Mouse (Mus musculus): ENCODE results near the gene Cdh1. TPM values are rescaled to one million over a fixed set of nuclear protein-coding genes. Genes with fewer than 3 reads are reported as not detected.

Gene Cdh1
- polyA plus RNA-seq, 1 experiment from 2014 or later, result 26.5 TPM

GRCm38 (mm10) chr8:106647387-106647786 is 44.2 kb downstream of the Cdh1 start:
- no peaks in the 10 kb centered on the region for H3K27me3 ChIP-seq (ENCODE audit: control insufficient read depth, insufficient read depth, low read depth, low read length)
- no peak overlapping the region for H3K4me3 ChIP-seq (ENCODE audit: low read depth, low read length)
- H3K36me3 ChIP-seq (ENCODE audit: control insufficient read depth, insufficient read depth), result no peaks in the 10 kb centered on the region
- H3K27ac ChIP-seq (ENCODE audit: low read length), result no peak overlapping the region
- no peak for ATAC-seq (ENCODE audit: low read depth)
- H3K9me3 ChIP-seq (replicated peaks; ENCODE audit: control insufficient read depth, low read length), result no peaks in the 10 kb centered on the region
- 28% methylated on average over 2 of the region's 2 CpGs for WGBS (ENCODE audit: insufficient replicate concordance)
- H3K4me1 ChIP-seq (ENCODE audit: control insufficient read depth, low read depth, low read length), result no peaks in the 10 kb centered on the region
- no peak overlapping the region for H3K9ac ChIP-seq (ENCODE audit: low read depth, low read length)
- no peak overlapping the region for H3K4me2 ChIP-seq (ENCODE audit: low read depth, low read length)

DNA sequence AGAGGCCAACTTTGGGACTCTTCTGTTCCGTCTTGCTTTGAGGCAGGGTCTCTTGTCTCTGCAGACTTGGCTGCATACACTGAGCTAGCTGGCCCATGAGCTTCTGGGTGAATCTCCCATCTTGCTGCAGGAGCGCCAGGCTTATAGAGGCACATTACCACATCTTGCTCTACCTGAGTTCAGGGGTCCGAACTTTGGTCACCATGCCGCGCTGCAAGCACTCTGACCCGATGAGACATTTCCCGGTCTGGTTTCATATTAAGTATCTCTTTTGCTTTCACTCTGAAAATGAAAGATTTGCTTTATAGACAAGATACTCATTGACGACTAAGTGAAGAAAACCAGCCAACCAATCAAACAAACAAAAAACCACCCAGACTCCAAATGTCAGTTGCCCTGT is 45.3 kb downstream of the Cdh1 start:
- ATAC-seq (ENCODE audit: low read depth), result no peak
- Histone ChIP-seq H3K36me3 (ENCODE audit: control insufficient read depth, insufficient read depth) (no peaks in the 10 kb centered on the region), H3K4me2 (ENCODE audit: low read depth, low read length) (no peak overlapping the region), H3K27ac (ENCODE audit: low read length) (no peak overlapping the region), H3K9ac (ENCODE audit: low read depth, low read length) (no peak overlapping the region), H3K4me3 (ENCODE audit: low read depth, low read length) (no peak overlapping the region), H3K4me1 (ENCODE audit: control insufficient read depth, low read depth, low read length) (no peaks in the 10 kb centered on the region), H3K27me3 (ENCODE audit: control insufficient read depth, insufficient read depth, low read depth, low read length) (no peaks in the 10 kb centered on the region), H3K9me3 (replicated peaks; ENCODE audit: control insufficient read depth, low read length) (no peaks in the 10 kb centered on the region)
- WGBS (ENCODE audit: insufficient replicate concordance), result 77% methylated on average over 8 of the region's 8 CpGs

GRCm38 (mm10) chr8:106651994-106652393 is 48.8 kb downstream of the Cdh1 start:
- ATAC-seq (ENCODE audit: low read depth), result no peak
- Histone ChIP-seq H3K36me3 (ENCODE audit: control insufficient read depth, insufficient read depth) (no peaks in the 10 kb centered on the region), H3K27ac (ENCODE audit: low read length) (no peak overlapping the region), H3K27me3 (ENCODE audit: control insufficient read depth, insufficient read depth, low read depth, low read length) (no peaks in the 10 kb centered on the region), H3K4me1 (ENCODE audit: control insufficient read depth, low read depth, low read length) (no peaks in the 10 kb centered on the region), H3K4me3 (ENCODE audit: low read depth, low read length) (no peak overlapping the region), H3K9ac (ENCODE audit: low read depth, low read length) (no peak overlapping the region), H3K9me3 (replicated peaks; ENCODE audit: control insufficient read depth, low read length) (no peaks in the 10 kb centered on the region), H3K4me2 (ENCODE audit: low read depth, low read length) (no peak overlapping the region)
- 37% methylated on average over 3 of the region's 3 CpGs for WGBS (ENCODE audit: insufficient replicate concordance)

GRCm38 (mm10) chr8:106656046-106656445 is 52.9 kb downstream of the Cdh1 start:
- Histone ChIP-seq H3K4me1 (ENCODE audit: control insufficient read depth, low read depth, low read length) (no peaks in the 10 kb centered on the region), H3K9ac (ENCODE audit: low read depth, low read length) (no peak overlapping the region), H3K4me2 (ENCODE audit: low read depth, low read length) (no peak overlapping the region), H3K27ac (ENCODE audit: low read length) (no peak overlapping the region), H3K36me3 (ENCODE audit: control insufficient read depth, insufficient read depth) (no peaks in the 10 kb centered on the region), H3K9me3 (replicated peaks; ENCODE audit: control insufficient read depth, low read length) (no peaks in the 10 kb centered on the region), H3K4me3 (ENCODE audit: low read depth, low read length) (no peak overlapping the region), H3K27me3 (ENCODE audit: control insufficient read depth, insufficient read depth, low read depth, low read length) (no peaks in the 10 kb centered on the region)
- ATAC-seq (ENCODE audit: low read depth), result no peak

GRCm38 (mm10) chr8:106672786-106673185 is 69.6 kb downstream of the Cdh1 start:
- no peaks in the 10 kb centered on the region for H3K4me1 ChIP-seq (ENCODE audit: control insufficient read depth, low read depth, low read length)
- H3K36me3 ChIP-seq (ENCODE audit: control insufficient read depth, insufficient read depth), result no peaks in the 10 kb centered on the region
- 50% methylated on average over 2 of the region's 2 CpGs for WGBS (ENCODE audit: insufficient replicate concordance)
- H3K9me3 ChIP-seq (replicated peaks; ENCODE audit: control insufficient read depth, low read length), result no peaks in the 10 kb centered on the region
- no peak overlapping the region for H3K27ac ChIP-seq (ENCODE audit: low read length)
- no peaks in the 10 kb centered on the region for H3K27me3 ChIP-seq (ENCODE audit: control insufficient read depth, insufficient read depth, low read depth, low read length)
- H3K4me2 ChIP-seq (ENCODE audit: low read depth, low read length), result no peak overlapping the region
- no peak for ATAC-seq (ENCODE audit: low read depth)
- H3K9ac ChIP-seq (ENCODE audit: low read depth, low read length), result no peak overlapping the region
- H3K4me3 ChIP-seq (ENCODE audit: low read depth, low read length), result no peak overlapping the region

- ATAC-seq (ENCODE audit: low read depth), result no peak
- H3K4me3 ChIP-seq (ENCODE audit: low read depth, low read length), result no peak overlapping the region
- H3K4me2 ChIP-seq (ENCODE audit: low read depth, low read length), result no peak overlapping the region
- H3K27ac ChIP-seq (ENCODE audit: low read length), result no peak overlapping the region
- no peak overlapping the region for H3K9ac ChIP-seq (ENCODE audit: low read depth, low read length)
- no peaks in the 10 kb centered on the region for H3K27me3 ChIP-seq (ENCODE audit: control insufficient read depth, insufficient read depth, low read depth, low read length)
- H3K4me1 ChIP-seq (ENCODE audit: control insufficient read depth, low read depth, low read length), result no peaks in the 10 kb centered on the region
- 92% methylated on average over 15 of the region's 15 CpGs for WGBS (ENCODE audit: insufficient replicate concordance)
- H3K9me3 ChIP-seq (replicated peaks; ENCODE audit: control insufficient read depth, low read length), result no peaks in the 10 kb centered on the region
- H3K36me3 ChIP-seq (ENCODE audit: control insufficient read depth, insufficient read depth), result no peaks in the 10 kb centered on the region
Measured at GRCm38 (mm10) chr8:106674318-106674717, 71.2 kb downstream of the Cdh1 start.

GRCm38 (mm10) chr8:106674894-106675293 is 71.7 kb downstream of the Cdh1 start:
- 65% methylated on average over 8 of the region's 8 CpGs for whole genome bisulfite sequencing (ENCODE audit: insufficient replicate concordance)
- Histone ChIP-seq H3K4me2 (ENCODE audit: low read depth, low read length) (no peak overlapping the region), H3K4me3 (ENCODE audit: low read depth, low read length) (no peak overlapping the region), H3K4me1 (ENCODE audit: control insufficient read depth, low read depth, low read length) (no peaks in the 10 kb centered on the region), H3K27ac (ENCODE audit: low read length) (no peak overlapping the region), H3K27me3 (ENCODE audit: control insufficient read depth, insufficient read depth, low read depth, low read length) (no peaks in the 10 kb centered on the region), H3K9ac (ENCODE audit: low read depth, low read length) (no peak overlapping the region), H3K36me3 (ENCODE audit: control insufficient read depth, insufficient read depth) (no peaks in the 10 kb centered on the region), H3K9me3 (replicated peaks; ENCODE audit: control insufficient read depth, low read length) (no peaks in the 10 kb centered on the region)
- no peak for ATAC-seq (ENCODE audit: low read depth)

GRCm38 (mm10) chr8:106682971-106683668 is 80.0 kb downstream of the Cdh1 start, which contains the start of gene Tango6:
Gene Tango6 (plus strand): TSS chr8:106683068.
- under 1% methylated on average over 48 of the region's 50 CpGs for WGBS (ENCODE audit: insufficient replicate concordance)
- Histone ChIP-seq H3K36me3 (ENCODE audit: control insufficient read depth, insufficient read depth) (no peaks in the 10 kb centered on the region; the same call in 1 of the 2 replicates), H3K9me3 (replicated peaks; ENCODE audit: control insufficient read depth, low read length) (no peaks in the 10 kb centered on the region), H3K27ac (ENCODE audit: low read length) (peak within 1 kb of the TSS; percentile 76), H3K4me2 (ENCODE audit: low read depth, low read length) (peak within 1 kb of the TSS; percentile 77), H3K9ac (ENCODE audit: low read depth, low read length) (peak within 1 kb of the TSS; percentile 80), H3K4me3 (ENCODE audit: low read depth, low read length) (peak within 1 kb of the TSS; percentile 83), H3K4me1 (ENCODE audit: control insufficient read depth, low read depth, low read length) (no peaks in the 10 kb centered on the region; the same call in none of the 2 replicates), H3K27me3 (ENCODE audit: control insufficient read depth, insufficient read depth, low read depth, low read length) (no peaks in the 10 kb centered on the region)
- ATAC-seq (ENCODE audit: low read depth), result peak; percentile 95

DNA sequence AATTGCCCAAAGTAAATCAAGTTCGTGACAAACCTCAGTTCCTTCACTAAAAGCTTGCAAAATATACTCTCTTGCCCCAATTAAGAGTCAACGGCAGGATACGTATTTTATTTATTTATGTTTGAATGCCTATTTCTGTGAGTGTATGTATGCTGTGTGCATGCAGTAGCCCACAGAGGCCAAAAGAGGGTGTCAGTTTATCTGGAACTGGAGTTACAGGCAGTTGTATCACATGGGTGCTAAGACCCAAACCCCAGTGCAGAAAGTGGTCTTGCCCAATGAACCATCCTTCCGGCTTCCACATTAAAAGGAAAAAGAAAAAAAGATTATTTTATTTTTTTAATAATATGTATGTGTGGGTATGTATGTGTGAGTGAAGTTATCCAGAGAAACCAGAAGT is 81.2 kb downstream of the Cdh1 start:
- Histone ChIP-seq H3K27ac (ENCODE audit: low read length) (no peak overlapping the region), H3K4me1 (ENCODE audit: control insufficient read depth, low read depth, low read length) (no peaks in the 10 kb centered on the region; the same call in none of the 2 replicates), H3K36me3 (ENCODE audit: control insufficient read depth, insufficient read depth) (no peaks in the 10 kb centered on the region; the same call in 1 of the 2 replicates), H3K4me2 (ENCODE audit: low read depth, low read length) (no peak overlapping the region), H3K4me3 (ENCODE audit: low read depth, low read length) (no peak overlapping the region), H3K27me3 (ENCODE audit: control insufficient read depth, insufficient read depth, low read depth, low read length) (no peaks in the 10 kb centered on the region), H3K9ac (ENCODE audit: low read depth, low read length) (no peak overlapping the region), H3K9me3 (replicated peaks; ENCODE audit: control insufficient read depth, low read length) (no peaks in the 10 kb centered on the region)
- 79% methylated on average over 4 of the region's 4 CpGs for WGBS (ENCODE audit: insufficient replicate concordance)
- ATAC-seq (ENCODE audit: low read depth), result no peak
